Mouse (Mus musculus): Measurements from ENCODE around the gene Mfap5.

GRCm38 (mm10) chr6:122495082-122495881 lies 10.4 kb upstream of the Mfap5 start:
- TF ChIP-seq POLR2A (IDR thresholded peaks at IDR 0.05; ENCODE audit: control insufficient read depth in 1 of 2, insufficient read depth in 1 of 2, low read depth in 1 of 2, low read length in 2 of 2, poor library complexity in 1 of 2), result no peak
- no peak for TF ChIP-seq UBTF (IDR thresholded peaks at IDR 0.05; ENCODE audit: borderline replicate concordance, insufficient read depth, low read depth, low read length)
- no peak for TF ChIP-seq CTCF (IDR thresholded peaks at IDR 0.05 in 2 of 3, conservative IDR thresholded peaks at IDR 0.05 in 1 of 3; ENCODE audit: control insufficient read depth in 1 of 3, insufficient read depth in 1 of 3, low read depth in 2 of 3, low read length in 3 of 3, poor library complexity in 1 of 3, severe bottlenecking in 1 of 3)
